Mouse (Mus musculus) testis, adult 2 months (tissue): Measurements from ENCODE around the gene Gas8.

Source experiments
- CTCF ChIP-seq: fragments of 200-500 bp; IDR thresholded peaks from 2 replicates; pipeline ENCODE4 v1.5.1; 2012; ENCODE audit warnings: low read depth, mild to moderate bottlenecking, inconsistent platforms, low read length, moderate library complexity; ENCODE audit not compliant: control insufficient read depth, insufficient read depth, insufficient replicate concordance
- POLR2A ChIP-seq: fragments of 200-500 bp; IDR thresholded peaks from 2 replicates; pipeline ENCODE4 v1.6.1; 2012; ENCODE audit warnings: low read depth, mild to moderate bottlenecking, inconsistent platforms, low read length, moderate library complexity; ENCODE audit not compliant: control insufficient read depth

- no peak for TF ChIP-seq CTCF
- TF ChIP-seq POLR2A, result no peak
These were observed 4.5 kb upstream of the Gas8 start for GRCm38 (mm10) chr8:123514136-123514535.
